Mouse (Mus musculus): ENCODE data around the gene Paqr3. TPM values are rescaled to one million over a fixed set of nuclear protein-coding genes. Genes with fewer than 3 reads are reported as not detected.

Gene Paqr3
- polyA plus RNA-seq, 1 experiment from 2014 or later, result 12.3 TPM

GRCm38 (mm10) chr5:97089426-97089825, 22.0 kb downstream of the Paqr3 start:
- no peak for DNase-seq (ENCODE audit: low spot score)
- H3K4me3 ChIP-seq (ENCODE audit: low read depth, low read length), result no peak overlapping the region
- ATAC-seq (replicated peaks; ENCODE audit: low FRiP score), result no peak
- H3K4me1 ChIP-seq (replicated peaks; ENCODE audit: control insufficient read depth, insufficient read depth, low read length), result no peaks in the 10 kb centered on the region
- no peaks in the 10 kb centered on the region for H3K36me3 ChIP-seq (ENCODE audit: control insufficient read depth, insufficient read depth, low read length)
- no peaks in the 10 kb centered on the region for H3K9me3 ChIP-seq (ENCODE audit: control insufficient read depth, low read length)
- H3K27me3 ChIP-seq (ENCODE audit: control insufficient read depth, insufficient read depth, low read length), result no peaks in the 10 kb centered on the region
- WGBS, result 96% methylated on average over 3 of the region's 3 CpGs
- H3K4me2 ChIP-seq (ENCODE audit: low read depth, low read length, severe bottlenecking), result no peak overlapping the region
- no peak overlapping the region for H3K9ac ChIP-seq (ENCODE audit: low read length)
- H3K27ac ChIP-seq (ENCODE audit: low read depth, low read length), result no peak overlapping the region

- Histone ChIP-seq H3K4me2 (ENCODE audit: low read depth, low read length, severe bottlenecking) (no peak overlapping the region), H3K4me3 (ENCODE audit: low read depth, low read length) (no peak overlapping the region), H3K4me1 (replicated peaks; ENCODE audit: control insufficient read depth, insufficient read depth, low read length) (no peaks in the 10 kb centered on the region), H3K36me3 (ENCODE audit: control insufficient read depth, insufficient read depth, low read length) (no peaks in the 10 kb centered on the region), H3K9ac (ENCODE audit: low read length) (no peak overlapping the region), H3K9me3 (ENCODE audit: control insufficient read depth, low read length) (no peaks in the 10 kb centered on the region), H3K27me3 (ENCODE audit: control insufficient read depth, insufficient read depth, low read length) (no peaks in the 10 kb centered on the region), H3K27ac (ENCODE audit: low read depth, low read length) (no peak overlapping the region)
- WGBS, result 89% methylated on average over 6 of the region's 6 CpGs
- DNase-seq (ENCODE audit: low spot score) (no peak), ATAC-seq (replicated peaks; ENCODE audit: low FRiP score) (no peak)
These were observed 23.2 kb downstream of the Paqr3 start for GRCm38 (mm10) chr5:97088231-97088630.

GRCm38 (mm10) chr5:97087746-97088145, 23.6 kb downstream of the Paqr3 start:
- H3K36me3 ChIP-seq (ENCODE audit: control insufficient read depth, insufficient read depth, low read length), result no peaks in the 10 kb centered on the region
- no peak for ATAC-seq (replicated peaks; ENCODE audit: low FRiP score)
- 95% methylated on average over 16 of the region's 16 CpGs for WGBS

GRCm38 (mm10) chr5:97087030-97087630, 24.3 kb downstream of the Paqr3 start:
- Histone ChIP-seq H3K27me3 (ENCODE audit: control insufficient read depth, insufficient read depth, low read length) (no peaks in the 10 kb centered on the region), H3K4me2 (ENCODE audit: low read depth, low read length, severe bottlenecking) (no peak overlapping the region), H3K4me1 (replicated peaks; ENCODE audit: control insufficient read depth, insufficient read depth, low read length) (no peaks in the 10 kb centered on the region), H3K4me3 (ENCODE audit: low read depth, low read length) (no peak overlapping the region), H3K27ac (ENCODE audit: low read depth, low read length) (no peak overlapping the region), H3K36me3 (ENCODE audit: control insufficient read depth, insufficient read depth, low read length) (no peaks in the 10 kb centered on the region), H3K9ac (ENCODE audit: low read length) (no peak overlapping the region), H3K9me3 (ENCODE audit: control insufficient read depth, low read length) (no peaks in the 10 kb centered on the region)
- DNase-seq (ENCODE audit: low spot score) (peak; percentile 41), ATAC-seq (replicated peaks; ENCODE audit: low FRiP score) (no peak)
- 92% methylated on average over 24 of the region's 24 CpGs for WGBS

More at GRCm38 (mm10) chr5:97087746-97088145, 23.6 kb downstream of the Paqr3 start:
- H3K4me3 ChIP-seq (ENCODE audit: low read depth, low read length), result no peak overlapping the region
- no peaks in the 10 kb centered on the region for H3K9me3 ChIP-seq (ENCODE audit: control insufficient read depth, low read length)
- no peak overlapping the region for H3K27ac ChIP-seq (ENCODE audit: low read depth, low read length)
- no peak overlapping the region for H3K9ac ChIP-seq (ENCODE audit: low read length)
- no peaks in the 10 kb centered on the region for H3K4me1 ChIP-seq (replicated peaks; ENCODE audit: control insufficient read depth, insufficient read depth, low read length)
- peak; percentile 45 for DNase-seq (ENCODE audit: low spot score)
- no peak overlapping the region for H3K4me2 ChIP-seq (ENCODE audit: low read depth, low read length, severe bottlenecking)
- H3K27me3 ChIP-seq (ENCODE audit: control insufficient read depth, insufficient read depth, low read length), result no peaks in the 10 kb centered on the region

- 89% methylated on average over 6 of the region's 6 CpGs for WGBS
- no peaks in the 10 kb centered on the region for H3K27me3 ChIP-seq (ENCODE audit: control insufficient read depth, insufficient read depth, low read length)
These were observed 26.3 kb downstream of the Paqr3 start for GRCm38 (mm10) chr5:97085071-97085470.

GRCm38 (mm10) chr5:97084541-97084940, 26.9 kb downstream of the Paqr3 start:
- 87% methylated on average over 4 of the region's 4 CpGs for WGBS
- H3K36me3 ChIP-seq (ENCODE audit: control insufficient read depth, insufficient read depth, low read length), result no peaks in the 10 kb centered on the region
- DNase-seq (ENCODE audit: low spot score), result no peak
- no peak overlapping the region for H3K4me2 ChIP-seq (ENCODE audit: low read depth, low read length, severe bottlenecking)
- H3K4me3 ChIP-seq (ENCODE audit: low read depth, low read length), result no peak overlapping the region
- no peak for ATAC-seq (replicated peaks; ENCODE audit: low FRiP score)
- no peak overlapping the region for H3K9ac ChIP-seq (ENCODE audit: low read length)
- no peak overlapping the region for H3K27ac ChIP-seq (ENCODE audit: low read depth, low read length)
- H3K27me3 ChIP-seq (ENCODE audit: control insufficient read depth, insufficient read depth, low read length), result no peaks in the 10 kb centered on the region
- H3K4me1 ChIP-seq (replicated peaks; ENCODE audit: control insufficient read depth, insufficient read depth, low read length), result no peaks in the 10 kb centered on the region
- H3K9me3 ChIP-seq (ENCODE audit: control insufficient read depth, low read length), result no peaks in the 10 kb centered on the region

More at GRCm38 (mm10) chr5:97085071-97085470, 26.3 kb downstream of the Paqr3 start:
- Histone ChIP-seq H3K4me2 (ENCODE audit: low read depth, low read length, severe bottlenecking) (no peak overlapping the region), H3K27ac (ENCODE audit: low read depth, low read length) (no peak overlapping the region), H3K9ac (ENCODE audit: low read length) (no peak overlapping the region), H3K4me1 (replicated peaks; ENCODE audit: control insufficient read depth, insufficient read depth, low read length) (no peaks in the 10 kb centered on the region), H3K36me3 (ENCODE audit: control insufficient read depth, insufficient read depth, low read length) (no peaks in the 10 kb centered on the region), H3K9me3 (ENCODE audit: control insufficient read depth, low read length) (no peaks in the 10 kb centered on the region), H3K4me3 (ENCODE audit: low read depth, low read length) (no peak overlapping the region)
- DNase-seq (ENCODE audit: low spot score), result no peak
- ATAC-seq (replicated peaks; ENCODE audit: low FRiP score), result no peak

- Histone ChIP-seq H3K27ac (ENCODE audit: low read depth, low read length) (no peak overlapping the region), H3K36me3 (ENCODE audit: control insufficient read depth, insufficient read depth, low read length) (no peaks in the 10 kb centered on the region), H3K4me2 (ENCODE audit: low read depth, low read length, severe bottlenecking) (no peak overlapping the region), H3K27me3 (ENCODE audit: control insufficient read depth, insufficient read depth, low read length) (no peaks in the 10 kb centered on the region), H3K9ac (ENCODE audit: low read length) (no peak overlapping the region), H3K9me3 (ENCODE audit: control insufficient read depth, low read length) (no peaks in the 10 kb centered on the region), H3K4me3 (ENCODE audit: low read depth, low read length) (no peak overlapping the region), H3K4me1 (replicated peaks; ENCODE audit: control insufficient read depth, insufficient read depth, low read length) (no peaks in the 10 kb centered on the region)
- DNase-seq (ENCODE audit: low spot score) (no peak), ATAC-seq (replicated peaks; ENCODE audit: low FRiP score) (no peak)
- WGBS, result 89% methylated on average over 6 of the region's 6 CpGs
These were observed 27.7 kb downstream of the Paqr3 start for GRCm38 (mm10) chr5:97083701-97084100.

- WGBS, result 85% methylated on average over 3 of the region's 3 CpGs
- DNase-seq (ENCODE audit: low spot score) (no peak), ATAC-seq (replicated peaks; ENCODE audit: low FRiP score) (no peak)
- H3K36me3 ChIP-seq (ENCODE audit: control insufficient read depth, insufficient read depth, low read length), result no peaks in the 10 kb centered on the region
- no peak overlapping the region for H3K9ac ChIP-seq (ENCODE audit: low read length)
- H3K27me3 ChIP-seq (ENCODE audit: control insufficient read depth, insufficient read depth, low read length), result no peaks in the 10 kb centered on the region
- H3K27ac ChIP-seq (ENCODE audit: low read depth, low read length), result no peak overlapping the region
- H3K9me3 ChIP-seq (ENCODE audit: control insufficient read depth, low read length), result no peaks in the 10 kb centered on the region
- no peak overlapping the region for H3K4me3 ChIP-seq (ENCODE audit: low read depth, low read length)
- no peaks in the 10 kb centered on the region for H3K4me1 ChIP-seq (replicated peaks; ENCODE audit: control insufficient read depth, insufficient read depth, low read length)
- H3K4me2 ChIP-seq (ENCODE audit: low read depth, low read length, severe bottlenecking), result no peak overlapping the region
These were observed 29.9 kb downstream of the Paqr3 start for GRCm38 (mm10) chr5:97081481-97081880.

- DNase-seq (ENCODE audit: low spot score) (no peak), ATAC-seq (replicated peaks; ENCODE audit: low FRiP score) (no peak)
- Histone ChIP-seq H3K4me1 (replicated peaks; ENCODE audit: control insufficient read depth, insufficient read depth, low read length) (no peaks in the 10 kb centered on the region), H3K9me3 (ENCODE audit: control insufficient read depth, low read length) (no peaks in the 10 kb centered on the region), H3K4me3 (ENCODE audit: low read depth, low read length) (no peak overlapping the region), H3K27me3 (ENCODE audit: control insufficient read depth, insufficient read depth, low read length) (no peaks in the 10 kb centered on the region), H3K4me2 (ENCODE audit: low read depth, low read length, severe bottlenecking) (no peak overlapping the region), H3K9ac (ENCODE audit: low read length) (no peak overlapping the region), H3K27ac (ENCODE audit: low read depth, low read length) (no peak overlapping the region), H3K36me3 (ENCODE audit: control insufficient read depth, insufficient read depth, low read length) (no peaks in the 10 kb centered on the region)
- 80% methylated on average over 5 of the region's 5 CpGs for WGBS
These were observed 32.8 kb downstream of the Paqr3 start for GRCm38 (mm10) chr5:97078641-97079040.

Data from forebrain, embryonic 11.5 days (tissue).